Mouse (Mus musculus): ENCODE data around the gene Fndc3a. TPM values are rescaled to one million over a fixed set of nuclear protein-coding genes. Genes with fewer than 3 reads are reported as not detected.

The Fndc3a gene
- polyA plus RNA-seq, 1 experiment from 2014 or later, result 46.6 TPM

DNA sequence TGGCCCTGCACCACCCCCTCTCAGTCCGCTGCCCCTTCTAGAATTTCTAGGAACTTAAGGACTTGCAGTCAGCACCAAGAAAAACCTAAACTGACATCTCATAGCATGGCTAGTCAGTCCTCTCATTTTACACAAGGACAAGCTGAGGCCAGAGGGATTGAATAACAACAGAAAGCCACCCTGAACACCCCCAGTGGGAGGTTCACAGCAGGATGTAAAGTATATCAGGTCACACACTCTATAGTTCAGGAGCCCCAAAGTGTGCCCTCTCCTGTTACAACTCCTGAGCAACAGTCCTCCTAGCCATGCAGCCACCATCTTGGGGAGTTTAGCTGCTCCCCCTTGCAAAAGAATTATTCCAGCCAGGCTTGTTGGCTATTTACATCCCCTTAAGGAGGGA, 216.0 kb downstream of the Fndc3a start:
- Histone ChIP-seq H3K9me3 (ENCODE audit: control insufficient read depth, low read length) (no peaks in the 10 kb centered on the region), H3K9ac (no peak overlapping the region), H3K4me2 (replicated peaks) (no peak overlapping the region), H3K36me3 (replicated peaks; ENCODE audit: control insufficient read depth, insufficient read depth) (no peaks in the 10 kb centered on the region), H3K4me1 (replicated peaks; ENCODE audit: control insufficient read depth, insufficient read depth, low read length) (no peaks in the 10 kb centered on the region), H3K4me3 (replicated peaks; ENCODE audit: low read length) (no peak overlapping the region), H3K27ac (no peak overlapping the region), H3K27me3 (ENCODE audit: control insufficient read depth, insufficient read depth, low read length) (no peaks in the 10 kb centered on the region)
- ATAC-seq (ENCODE audit: low FRiP score) (no peak), DNase-seq (ENCODE audit: low spot score) (no peak)
- whole genome bisulfite sequencing, result 86% methylated on average over 1 of the region's 1 CpGs

GRCm38 (mm10) chr14:72491738-72492137, 218.1 kb downstream of the Fndc3a start, which contains the start of gene Gm9195:
Gene Gm9195 (minus strand): TSS chr14:72491838.
- H3K9ac ChIP-seq, result no peak within 1 kb of the TSS
- no peaks in the 10 kb centered on the region for H3K9me3 ChIP-seq (ENCODE audit: control insufficient read depth, low read length)
- H3K27ac ChIP-seq, result no peak within 1 kb of the TSS
- DNase-seq (ENCODE audit: low spot score), result no peak
- WGBS, result 85% methylated on average over 5 of the region's 5 CpGs
- no peak within 1 kb of the TSS for H3K4me2 ChIP-seq (replicated peaks)
- no peak for ATAC-seq (ENCODE audit: low FRiP score)
- H3K36me3 ChIP-seq (replicated peaks; ENCODE audit: control insufficient read depth, insufficient read depth), result no peaks in the 10 kb centered on the region
- H3K4me3 ChIP-seq (replicated peaks; ENCODE audit: low read length), result no peak within 1 kb of the TSS
- no peaks in the 10 kb centered on the region for H3K4me1 ChIP-seq (replicated peaks; ENCODE audit: control insufficient read depth, insufficient read depth, low read length)
- no peaks in the 10 kb centered on the region for H3K27me3 ChIP-seq (ENCODE audit: control insufficient read depth, insufficient read depth, low read length)

DNA sequence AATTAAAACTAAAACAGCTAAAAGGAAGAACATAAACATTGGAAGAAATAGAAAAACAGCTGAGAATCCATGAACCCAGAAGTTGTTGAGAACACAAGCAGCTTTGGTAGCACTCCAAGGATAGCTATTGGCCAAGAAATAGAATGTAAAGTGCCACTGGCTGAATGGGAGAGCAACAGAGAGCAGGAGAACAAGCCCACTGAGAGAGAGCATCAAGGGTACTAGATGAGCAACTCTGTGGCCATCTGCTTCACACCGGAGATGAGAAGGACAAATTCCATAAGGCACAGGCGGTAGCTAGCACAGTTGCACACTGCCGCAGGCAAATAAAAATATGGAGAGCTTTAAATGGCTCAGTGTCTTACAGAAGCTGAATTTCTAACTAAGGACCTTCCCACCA, 219.4 kb downstream of the Fndc3a start:
- Histone ChIP-seq H3K27ac (no peak overlapping the region), H3K27me3 (ENCODE audit: control insufficient read depth, insufficient read depth, low read length) (no peaks in the 10 kb centered on the region), H3K9ac (no peak overlapping the region), H3K4me2 (replicated peaks) (no peak overlapping the region), H3K4me1 (replicated peaks; ENCODE audit: control insufficient read depth, insufficient read depth, low read length) (no peaks in the 10 kb centered on the region), H3K4me3 (replicated peaks; ENCODE audit: low read length) (no peak overlapping the region), H3K9me3 (ENCODE audit: control insufficient read depth, low read length) (no peaks in the 10 kb centered on the region), H3K36me3 (replicated peaks; ENCODE audit: control insufficient read depth, insufficient read depth) (no peaks in the 10 kb centered on the region)
- DNase-seq (ENCODE audit: low spot score) (no peak), ATAC-seq (ENCODE audit: low FRiP score) (no peak)
- WGBS, result 97% methylated on average over 3 of the region's 3 CpGs

Other genes starting within 250 kb of the Fndc3a start
- gene Gm9195, start 218.2 kb downstream of the Fndc3a start, polyA plus RNA-seq (2014; fragmentation: Nextera tagmentation; extraction: Ambion mirVana), result not detected in 2 replicates